Mouse (Mus musculus): ENCODE measurements around the gene Klf13. TPM values are rescaled to one million over a fixed set of nuclear protein-coding genes. Genes with fewer than 3 reads are reported as not detected.

Klf13 gene
- polyA plus RNA-seq, 1 experiment from 2014 or later = 16.0 TPM

Other genes starting within 250 kb of the Klf13 start
- not detected in 2 replicates for gene E030018B13Rik, start 22.1 kb downstream of the Klf13 start, polyA plus RNA-seq (2015; fragmentation: Nextera tagmentation; extraction: Ambion mirVana)
- gene Trpm1, start 214.9 kb upstream of the Klf13 start, polyA plus RNA-seq (2015; fragmentation: Nextera tagmentation; extraction: Ambion mirVana) = 0.16 TPM in 1 of 2 replicates, not detected in the other